Mouse (Mus musculus) neural tube, embryonic 14.5 days (tissue): ENCODE data around the gene Maml2. TPM values are rescaled to one million over a fixed set of nuclear protein-coding genes. Genes with fewer than 3 reads are reported as not detected.

Experiments used
- ATAC-seq: fragments of 200-750 bp; cut with Nextera tagmentation; 2 replicates; pipeline ENCODE4 v1.8.0; 2017; ENCODE audit warnings: low read depth, mild to moderate bottlenecking, moderate TSS enrichment, moderate library complexity
- H3K27ac ChIP-seq: fragments of 300-500 bp; sonication (generic); 2 replicates; pipeline ENCODE4 v1.5.1; 2014; ENCODE audit warnings: low read depth, mild to moderate bottlenecking, control low read depth, low read length, moderate library complexity, mixed read lengths
- H3K27me3 ChIP-seq: fragments of 300-500 bp; sonication (generic); 2 replicates; pipeline ENCODE4 v1.6.1; 2014; ENCODE audit warnings: low read length; ENCODE audit not compliant: control insufficient read depth, insufficient read depth
- H3K36me3 ChIP-seq: fragments of 300-500 bp; sonication (generic); 2 replicates; pipeline ENCODE4 v1.6.1; 2014; ENCODE audit warnings: low read length, mixed read lengths; ENCODE audit not compliant: control insufficient read depth, insufficient read depth
- H3K4me1 ChIP-seq: fragments of 300-500 bp; sonication (generic); 2 replicates; pipeline ENCODE4 v1.6.1; 2014; ENCODE audit warnings: low read length; ENCODE audit not compliant: control insufficient read depth, insufficient read depth
- H3K4me2 ChIP-seq: fragments of 300-500 bp; sonication (generic); 2 replicates; pipeline ENCODE4 v1.6.1; 2014; ENCODE audit warnings: mild to moderate bottlenecking, low read depth, low read length, control low read depth
- H3K4me3 ChIP-seq: fragments of 300-500 bp; sonication (generic); 2 replicates; pipeline ENCODE4 v1.5.1; 2014; ENCODE audit warnings: low read depth, low read length, control low read depth, mixed read lengths
- H3K9ac ChIP-seq: fragments of 300-500 bp; sonication (generic); replicated peaks from 2 replicates; pipeline ENCODE4 v1.6.1; 2014; ENCODE audit warnings: low read depth, mild to moderate bottlenecking, control low read depth, low read length, mixed read lengths
- H3K9me3 ChIP-seq: fragments of 300-500 bp; sonication (generic); 2 replicates; pipeline ENCODE4 v1.6.1; 2016; ENCODE audit warnings: low read length; ENCODE audit not compliant: control insufficient read depth
- WGBS: fragments of 180-500 bp; shearing (Covaris S2); extraction: QIAGEN DNeasy Blood & Tissue Kit; methylation state at CpG from one replicate; pipeline ENCODE4 v1.1.7; 2014; 5-methylcytosine and 5-hydroxymethylcytosine counted together
- polyA plus RNA-seq: library from polyadenylated mRNA; unstranded; fragments of >200 nt; fragmentation: Nextera tagmentation; extraction: Ambion mirVana; gene quantifications from 2 replicates; pipeline ENCODE4 v1.2.1, GENCODE M21; 2014

Gene Maml2
- polyA plus RNA-seq, 1 experiment from 2014 or later: 13.2 TPM

DNA sequence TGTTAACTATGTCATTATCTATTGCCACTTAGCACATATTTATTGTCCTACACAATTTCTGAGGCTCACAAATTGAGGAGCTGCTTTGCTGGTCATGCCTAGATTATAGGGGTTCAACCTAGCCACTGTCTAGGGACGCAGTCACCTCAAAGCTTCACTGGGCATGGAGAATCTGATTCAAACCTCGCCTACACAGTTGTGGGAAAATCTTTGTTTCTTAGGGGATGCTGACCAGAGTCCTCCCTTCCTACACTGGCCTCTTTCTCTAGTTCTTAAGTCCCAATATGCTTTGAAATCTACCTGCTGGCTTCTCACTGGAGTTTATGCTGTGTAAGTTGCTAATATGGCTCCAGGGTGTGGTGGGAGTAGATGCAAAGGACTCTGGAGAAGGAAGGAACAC lies 21.8 kb downstream of the Maml2 start:
- H3K4me3 ChIP-seq: no peak overlapping the region
- no peak overlapping the region for H3K4me2 ChIP-seq
- no peaks in the 10 kb centered on the region for H3K4me1 ChIP-seq
- no peaks in the 10 kb centered on the region for H3K9me3 ChIP-seq
- H3K9ac ChIP-seq: no peak overlapping the region
- H3K36me3 ChIP-seq: no peaks in the 10 kb centered on the region
- no peaks in the 10 kb centered on the region for H3K27me3 ChIP-seq
- WGBS: 90% methylated on average over 2 of the region's 2 CpGs
- no peak for ATAC-seq
- no peak overlapping the region for H3K27ac ChIP-seq

DNA sequence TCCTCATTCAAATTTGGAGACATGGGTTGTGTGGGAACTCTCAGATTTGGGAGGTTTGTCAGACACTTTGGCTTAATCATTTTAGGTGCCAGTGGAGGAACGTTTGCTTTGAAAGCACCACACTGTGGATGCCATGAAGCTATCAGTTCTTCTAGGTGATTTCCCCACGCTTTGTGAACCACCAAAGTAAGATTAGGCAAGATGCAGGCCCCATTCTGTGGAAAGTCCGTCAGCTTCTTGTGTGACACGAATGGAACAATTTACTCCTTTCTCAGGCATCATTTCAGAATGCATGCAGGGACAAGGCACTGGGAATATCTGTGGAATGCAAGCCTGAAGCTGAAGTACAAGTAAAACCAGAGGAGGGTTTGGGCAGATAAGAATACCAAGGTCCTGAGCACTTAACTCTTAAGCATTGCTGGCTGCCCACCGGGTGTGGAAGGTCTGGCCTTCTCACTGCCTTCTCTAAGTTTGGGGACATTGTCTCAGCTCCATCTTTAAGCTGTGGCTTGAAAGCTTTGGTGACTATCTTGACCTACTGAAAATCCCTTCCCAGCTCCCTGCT lies 23.1 kb downstream of the Maml2 start:
- H3K9me3 ChIP-seq: no peaks in the 10 kb centered on the region
- no peak for ATAC-seq
- H3K27ac ChIP-seq: no peak overlapping the region
- H3K4me1 ChIP-seq: no peaks in the 10 kb centered on the region
- no peaks in the 10 kb centered on the region for H3K27me3 ChIP-seq
- WGBS: 90% methylated on average over 5 of the region's 5 CpGs
- H3K36me3 ChIP-seq: no peaks in the 10 kb centered on the region
- no peak overlapping the region for H3K4me3 ChIP-seq
- no peak overlapping the region for H3K4me2 ChIP-seq
- H3K9ac ChIP-seq: no peak overlapping the region

DNA sequence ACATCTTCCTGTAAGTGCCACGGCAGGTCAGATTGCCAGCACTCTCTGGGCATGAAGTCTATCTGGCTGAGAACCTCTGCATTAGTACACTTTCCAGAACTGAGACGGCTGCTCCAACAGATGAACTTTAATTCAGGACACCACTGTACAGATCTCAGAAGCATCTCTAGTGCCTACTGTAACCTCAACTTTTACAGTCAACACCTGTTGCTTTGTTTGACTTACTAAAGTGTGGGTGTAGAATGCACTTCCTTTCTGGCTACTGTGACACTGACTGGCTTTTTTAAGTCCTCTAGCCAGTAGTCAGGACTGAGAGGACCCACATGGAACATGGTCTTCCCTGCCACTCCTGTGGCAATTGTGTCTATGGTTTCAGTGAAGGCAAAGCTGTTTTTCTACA lies 25.3 kb downstream of the Maml2 start:
- whole genome bisulfite sequencing: 67% methylated on average over 2 of the region's 2 CpGs
- Histone ChIP-seq H3K4me3 (no peak overlapping the region), H3K9me3 (no peaks in the 10 kb centered on the region), H3K4me1 (no peaks in the 10 kb centered on the region), H3K4me2 (no peak overlapping the region), H3K27ac (no peak overlapping the region), H3K9ac (no peak overlapping the region), H3K27me3 (no peaks in the 10 kb centered on the region), H3K36me3 (no peaks in the 10 kb centered on the region)
- no peak for ATAC-seq

DNA sequence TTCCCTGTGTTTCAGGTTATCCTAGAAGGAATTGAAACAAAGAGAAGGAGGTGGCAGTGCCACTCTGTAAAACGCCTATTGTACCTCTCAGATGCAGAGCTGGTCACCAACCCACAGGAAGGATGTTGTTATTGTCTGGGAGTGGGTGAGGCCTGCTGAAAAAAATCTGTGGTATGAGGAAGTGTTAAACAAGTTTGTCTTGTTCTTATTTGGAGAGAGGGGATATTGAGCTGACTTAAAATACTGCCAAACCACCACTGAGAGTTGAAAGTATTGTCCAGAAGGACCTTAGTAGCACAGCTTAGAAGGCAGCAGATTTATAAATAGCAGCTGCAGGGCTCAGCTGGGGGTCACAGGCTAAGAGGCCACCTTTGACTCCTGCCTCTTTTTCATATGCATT lies 25.9 kb downstream of the Maml2 start:
- Histone ChIP-seq H3K36me3 (no peaks in the 10 kb centered on the region), H3K9me3 (no peaks in the 10 kb centered on the region), H3K27me3 (no peaks in the 10 kb centered on the region), H3K9ac (no peak overlapping the region), H3K4me1 (no peaks in the 10 kb centered on the region), H3K4me2 (no peak overlapping the region), H3K4me3 (no peak overlapping the region), H3K27ac (no peak overlapping the region)
- ATAC-seq: no peak
- 33% methylated on average over 1 of the region's 1 CpGs for WGBS

DNA sequence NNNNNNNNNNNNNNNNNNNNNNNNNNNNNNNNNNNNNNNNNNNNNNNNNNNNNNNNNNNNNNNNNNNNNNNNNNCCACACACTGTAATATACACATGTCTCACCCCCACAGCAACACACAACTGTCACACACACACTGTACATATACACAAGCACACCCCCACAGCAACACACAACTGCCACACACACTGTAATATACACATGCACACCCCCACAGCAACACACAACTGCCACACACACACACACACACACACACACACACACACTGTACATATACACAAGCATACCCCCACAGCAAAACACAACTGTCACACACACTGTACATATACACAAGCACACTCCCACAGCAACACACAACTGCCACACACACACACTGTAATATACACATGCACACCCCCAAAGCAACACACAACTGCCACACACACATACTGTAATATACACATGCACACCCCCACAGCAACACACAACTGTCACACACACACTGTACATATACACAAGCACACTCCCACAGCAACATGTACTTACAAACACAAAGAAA lies 116.5 kb downstream of the Maml2 start:
- no peaks in the 10 kb centered on the region for H3K4me1 ChIP-seq
- H3K27me3 ChIP-seq: no peaks in the 10 kb centered on the region
- no peaks in the 10 kb centered on the region for H3K9me3 ChIP-seq
- no peak overlapping the region for H3K9ac ChIP-seq
- ATAC-seq: no peak
- 0 out of 2 replicates have a peak, but pooled peaks cover 3% of the 10 kb centered on the region for H3K36me3 ChIP-seq
- no peak overlapping the region for H3K4me2 ChIP-seq
- no peak overlapping the region for H3K4me3 ChIP-seq
- H3K27ac ChIP-seq: no peak overlapping the region

DNA sequence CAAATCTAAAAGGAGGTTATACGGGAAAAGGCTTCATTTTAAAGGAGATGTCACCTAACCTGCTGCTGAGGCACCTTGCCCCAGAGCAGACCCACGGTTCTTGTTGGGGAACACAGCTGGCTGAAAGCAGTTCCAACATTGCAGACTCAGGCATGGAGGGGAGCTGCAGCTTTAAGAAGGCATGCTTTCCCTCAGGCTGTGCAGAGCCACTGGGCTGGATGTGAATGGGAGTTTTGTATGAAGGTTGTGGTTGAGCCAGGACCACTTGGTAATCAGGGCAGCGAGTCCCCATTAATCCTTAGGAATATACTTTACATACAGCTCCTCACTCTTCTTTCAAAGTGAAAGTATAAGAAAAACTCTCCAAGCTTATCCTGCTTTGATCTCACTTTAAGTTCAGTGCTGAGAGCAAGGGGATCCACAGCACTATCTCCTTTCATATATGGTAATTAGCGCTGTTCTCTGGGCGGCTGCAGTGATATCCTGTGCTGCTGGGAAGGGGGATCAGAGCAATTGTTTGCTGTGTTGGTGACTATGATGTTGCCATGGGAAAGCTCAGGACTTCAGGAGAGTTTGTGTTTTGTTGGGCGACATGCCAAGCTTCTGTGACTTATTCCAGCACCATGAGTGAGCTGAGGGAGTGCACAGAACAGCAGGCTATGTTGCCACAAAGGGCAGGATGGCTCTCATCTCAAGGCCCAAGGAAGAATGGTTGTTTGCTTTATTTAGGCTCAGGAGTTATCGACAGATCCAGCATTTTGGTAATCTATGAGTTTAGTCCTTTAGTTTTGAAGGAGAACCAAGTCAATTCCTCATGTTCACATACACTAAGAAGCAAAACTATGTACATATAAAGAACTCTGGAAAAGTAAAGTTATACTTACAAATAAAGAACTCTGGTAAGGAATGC lies 127.5 kb downstream of the Maml2 start:
- Histone ChIP-seq H3K27me3 (no peaks in the 10 kb centered on the region), H3K4me1 (0 out of 2 replicates have a peak, but pooled peaks cover 10% of the 10 kb centered on the region), H3K9me3 (no peaks in the 10 kb centered on the region), H3K4me3 (no peak overlapping the region), H3K36me3 (no peaks in the 10 kb centered on the region), H3K27ac (peak overlapping the region; percentile 56), H3K4me2 (peak overlapping the region; percentile 16; the same call in 1 of the 2 replicates), H3K9ac (no peak overlapping the region)
- 19% methylated on average over 7 of the region's 7 CpGs for WGBS
- peak; percentile 94 for ATAC-seq

DNA sequence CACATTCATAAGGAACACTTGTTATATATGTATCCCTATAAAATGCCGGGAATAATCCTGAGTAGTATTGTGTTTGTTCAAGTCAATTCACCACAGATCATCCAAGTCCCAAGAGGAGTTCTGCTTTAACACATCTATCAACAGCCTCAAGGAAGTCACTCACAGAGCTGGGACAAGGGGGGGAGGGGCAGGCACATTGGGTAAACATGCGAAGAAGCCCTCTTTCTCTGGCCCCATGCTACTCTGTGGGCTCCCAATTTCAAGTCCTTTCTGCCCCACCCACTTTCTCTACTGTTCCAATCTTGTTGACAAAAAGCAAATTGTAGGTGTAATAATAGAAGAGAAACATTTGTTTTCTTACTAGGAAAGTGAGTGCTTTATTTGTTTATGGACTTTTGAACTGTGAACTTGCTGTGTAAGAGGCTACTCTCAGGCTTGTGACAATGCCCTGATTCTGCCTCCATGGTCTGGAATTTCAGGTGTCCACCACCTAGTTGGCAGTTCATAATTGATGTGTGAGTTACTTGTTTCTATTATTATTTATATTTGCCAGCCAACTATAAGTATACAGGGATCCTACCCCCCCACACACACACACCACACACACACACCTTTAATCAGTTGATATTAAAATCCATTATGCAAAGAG lies 131.8 kb downstream of the Maml2 start:
- Histone ChIP-seq H3K4me1 (0 out of 2 replicates have a peak, but pooled peaks cover 10% of the 10 kb centered on the region), H3K9ac (no peak overlapping the region)
- WGBS: 54% methylated on average over 2 of the region's 2 CpGs

DNA sequence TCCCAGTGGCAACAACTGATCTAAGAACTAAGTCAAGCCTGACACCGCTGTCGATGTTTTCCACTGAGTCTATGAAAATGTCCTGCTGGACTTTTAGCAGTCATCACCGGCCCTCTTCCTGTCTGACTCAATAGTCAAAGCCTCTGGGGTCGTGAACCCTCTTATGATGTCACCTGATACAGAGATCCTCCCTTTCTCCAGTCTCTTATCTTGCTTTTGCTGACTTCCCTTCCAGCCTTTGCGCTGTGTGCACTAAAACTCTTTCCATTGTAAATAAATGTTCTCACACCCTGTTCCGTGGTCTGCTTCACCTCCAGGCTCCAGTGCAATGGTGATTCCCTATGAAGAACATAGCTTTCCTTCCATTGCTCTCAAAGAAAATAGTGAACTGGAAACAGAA lies 132.5 kb downstream of the Maml2 start:
- H3K9ac ChIP-seq: no peak overlapping the region
- no peak for ATAC-seq
- H3K36me3 ChIP-seq: no peaks in the 10 kb centered on the region
- no peak overlapping the region for H3K27ac ChIP-seq
- 91% methylated on average over 6 of the region's 6 CpGs for WGBS
- H3K9me3 ChIP-seq: no peaks in the 10 kb centered on the region
- no peaks in the 10 kb centered on the region for H3K27me3 ChIP-seq
- no peak overlapping the region for H3K4me3 ChIP-seq
- H3K4me2 ChIP-seq: no peak overlapping the region
- 0 out of 2 replicates have a peak, but pooled peaks cover 6% of the 10 kb centered on the region for H3K4me1 ChIP-seq

More for the DNA sequence above, 131.8 kb downstream of the Maml2 start:
- no peaks in the 10 kb centered on the region for H3K27me3 ChIP-seq
- no peak overlapping the region for H3K27ac ChIP-seq
- H3K9me3 ChIP-seq: no peaks in the 10 kb centered on the region
- no peak overlapping the region for H3K4me2 ChIP-seq
- ATAC-seq: no peak
- no peaks in the 10 kb centered on the region for H3K36me3 ChIP-seq
- no peak overlapping the region for H3K4me3 ChIP-seq

DNA sequence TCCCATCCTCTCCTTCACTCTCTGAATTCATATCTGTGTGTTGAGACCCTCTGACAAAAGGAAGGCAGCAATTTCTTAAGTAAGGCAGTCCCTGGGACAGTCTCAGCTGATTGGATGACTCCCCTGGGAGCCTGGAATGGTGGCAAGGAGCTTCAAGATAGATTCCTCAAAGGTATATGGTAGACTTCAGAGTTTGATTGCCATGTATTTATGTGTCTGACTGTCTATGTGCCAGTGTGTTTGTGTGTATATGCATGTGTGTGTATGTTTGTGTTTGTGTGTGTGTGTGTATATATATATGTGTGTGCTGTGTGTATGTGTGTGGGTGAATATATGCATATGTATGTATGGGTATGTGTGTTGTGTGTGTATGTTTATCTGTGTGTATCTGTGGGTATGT lies 133.0 kb downstream of the Maml2 start:
- no peak overlapping the region for H3K9ac ChIP-seq
- ATAC-seq: no peak
- no peaks in the 10 kb centered on the region for H3K36me3 ChIP-seq
- H3K4me2 ChIP-seq: no peak overlapping the region
- no peak overlapping the region for H3K27ac ChIP-seq
- no peaks in the 10 kb centered on the region for H3K9me3 ChIP-seq
- H3K4me1 ChIP-seq: 0 out of 2 replicates have a peak, but pooled peaks cover 6% of the 10 kb centered on the region
- no peaks in the 10 kb centered on the region for H3K27me3 ChIP-seq
- no peak overlapping the region for H3K4me3 ChIP-seq
